Mouse (Mus musculus): ENCODE data around the gene Fat3. TPM values are rescaled to one million over a fixed set of nuclear protein-coding genes. Genes with fewer than 3 reads are reported as not detected.

Fat3 gene
- total RNA-seq, 4 experiments from 2014 or later: 37.8 to 40.5 (median 39.8) TPM

GRCm38 (mm10) chr9:15954338-15954704 lies 546.8 kb downstream of the Fat3 start:
- no peak for DNase-seq (ENCODE audit: low spot score in 2 of 2)

GRCm38 (mm10) chr9:15953585-15954337 lies 547.3 kb downstream of the Fat3 start:
- DNase-seq (ENCODE audit: low spot score in 2 of 2): no peak

- DNase-seq (ENCODE audit: low spot score in 2 of 2): no peak
Measured at GRCm38 (mm10) chr9:15948086-15948485, 553.0 kb downstream of the Fat3 start.

- no peak for DNase-seq (ENCODE audit: low spot score in 2 of 2)
Measured at GRCm38 (mm10) chr9:15944182-15944581, 556.9 kb downstream of the Fat3 start.

- DNase-seq (ENCODE audit: low spot score in 2 of 2): no peak
Measured at GRCm38 (mm10) chr9:15943486-15944153, 557.5 kb downstream of the Fat3 start.

GRCm38 (mm10) chr9:15941818-15942217 lies 559.3 kb downstream of the Fat3 start:
- DNase-seq (ENCODE audit: low spot score in 2 of 2): no peak

- no peak for DNase-seq (ENCODE audit: low spot score in 2 of 2)
Measured at GRCm38 (mm10) chr9:15940933-15941673, 560.0 kb downstream of the Fat3 start.

GRCm38 (mm10) chr9:15939594-15939993 lies 561.5 kb downstream of the Fat3 start:
- no peak for DNase-seq (ENCODE audit: low spot score in 2 of 2)

GRCm38 (mm10) chr9:15937837-15938514 lies 563.1 kb downstream of the Fat3 start:
- DNase-seq (ENCODE audit: low spot score in 2 of 2): no peak

- peak in 1 of 2 experiments; percentile 15 for DNase-seq (ENCODE audit: low spot score in 2 of 2)
Measured at GRCm38 (mm10) chr9:15930928-15931443, 570.1 kb downstream of the Fat3 start.

GRCm38 (mm10) chr9:15928331-15928730 lies 572.8 kb downstream of the Fat3 start:
- DNase-seq (ENCODE audit: low spot score in 2 of 2): no peak

- no peak for DNase-seq (ENCODE audit: low spot score in 2 of 2)
Measured at GRCm38 (mm10) chr9:15927378-15928083, 573.6 kb downstream of the Fat3 start.

GRCm38 (mm10) chr9:15925237-15925636 lies 575.8 kb downstream of the Fat3 start:
- DNase-seq (ENCODE audit: low spot score in 2 of 2): no peak

GRCm38 (mm10) chr9:15920271-15920670 lies 580.8 kb downstream of the Fat3 start:
- DNase-seq (ENCODE audit: low spot score in 2 of 2): no peak

GRCm38 (mm10) chr9:15919373-15920005 lies 581.6 kb downstream of the Fat3 start:
- no peak for DNase-seq (ENCODE audit: low spot score in 2 of 2)

- DNase-seq (ENCODE audit: low spot score in 2 of 2): no peak
Measured at GRCm38 (mm10) chr9:15916600-15916999, 584.5 kb downstream of the Fat3 start.

GRCm38 (mm10) chr9:15912735-15913134 lies 588.4 kb downstream of the Fat3 start:
- no peak for DNase-seq (ENCODE audit: low spot score in 2 of 2)

GRCm38 (mm10) chr9:15909397-15910113 lies 591.5 kb downstream of the Fat3 start:
- DNase-seq (ENCODE audit: low spot score in 2 of 2): no peak

GRCm38 (mm10) chr9:15903948-15904750 lies 596.9 kb downstream of the Fat3 start:
- DNase-seq (ENCODE audit: low spot score in 2 of 2): no peak
